Mouse (Mus musculus): ENCODE results near the gene Zcchc7. TPM values are rescaled to one million over a fixed set of nuclear protein-coding genes. Genes with fewer than 3 reads are reported as not detected.

Gene Zcchc7
- total and polyA plus RNA-seq, 2 experiments from 2014 or later = 23.6 to 27.5 TPM

GRCm38 (mm10) chr4:44928790-44929189, 173.1 kb downstream of the Zcchc7 start:
- Histone ChIP-seq H3K36me3 (ENCODE audit: insufficient read depth) (peaks cover 36% of the 10 kb centered on the region), H3K4me1 (ENCODE audit: insufficient read depth) (no peaks in the 10 kb centered on the region), H3K9ac (no peak overlapping the region), H3K27ac (ENCODE audit: low read depth, low read length) (no peak overlapping the region), H3K4me3 (ENCODE audit: low read depth, low read length) (no peak overlapping the region), H3K9me3 (ENCODE audit: low read length) (no peaks in the 10 kb centered on the region), H3K27me3 (ENCODE audit: insufficient read depth, low read length) (no peaks in the 10 kb centered on the region), H3K4me2 (ENCODE audit: low read depth) (no peak overlapping the region)
- DNase-seq = no peak
- WGBS = 48% methylated on average over 3 of the region's 3 CpGs
- no peak for TF ChIP-seq CTCF (IDR thresholded peaks at IDR 0.05; ENCODE audit: low read depth)
- no peak for ATAC-seq

GRCm38 (mm10) chr4:44930406-44930805, 174.7 kb downstream of the Zcchc7 start:
- no peaks in the 10 kb centered on the region for H3K27me3 ChIP-seq (ENCODE audit: insufficient read depth, low read length)
- no peak for DNase-seq
- ATAC-seq = no peak
- H3K9ac ChIP-seq = no peak overlapping the region
- no peaks in the 10 kb centered on the region for H3K9me3 ChIP-seq (ENCODE audit: low read length)
- no peak for TF ChIP-seq CTCF (IDR thresholded peaks at IDR 0.05; ENCODE audit: low read depth)
- H3K36me3 ChIP-seq (ENCODE audit: insufficient read depth) = peaks cover 34% of the 10 kb centered on the region
- 95% methylated on average over 7 of the region's 7 CpGs for WGBS
- no peak overlapping the region for H3K27ac ChIP-seq (ENCODE audit: low read depth, low read length)
- no peak overlapping the region for H3K4me2 ChIP-seq (ENCODE audit: low read depth)
- H3K4me3 ChIP-seq (ENCODE audit: low read depth, low read length) = no peak overlapping the region
- H3K4me1 ChIP-seq (ENCODE audit: insufficient read depth) = no peaks in the 10 kb centered on the region

GRCm38 (mm10) chr4:44931732-44932131, 176.1 kb downstream of the Zcchc7 start:
- no peak for ATAC-seq
- no peak for TF ChIP-seq CTCF (IDR thresholded peaks at IDR 0.05; ENCODE audit: low read depth)
- 89% methylated on average over 6 of the region's 6 CpGs for WGBS
- Histone ChIP-seq H3K4me2 (ENCODE audit: low read depth) (no peak overlapping the region), H3K9me3 (ENCODE audit: low read length) (no peaks in the 10 kb centered on the region), H3K27ac (ENCODE audit: low read depth, low read length) (no peak overlapping the region), H3K27me3 (ENCODE audit: insufficient read depth, low read length) (no peaks in the 10 kb centered on the region), H3K4me1 (ENCODE audit: insufficient read depth) (no peaks in the 10 kb centered on the region), H3K9ac (no peak overlapping the region), H3K36me3 (ENCODE audit: insufficient read depth) (peaks cover 29% of the 10 kb centered on the region), H3K4me3 (ENCODE audit: low read depth, low read length) (no peak overlapping the region)
- no peak for DNase-seq

GRCm38 (mm10) chr4:44938359-44939340, 183.0 kb downstream of the Zcchc7 start:
- Histone ChIP-seq H3K9ac (no peak overlapping the region), H3K36me3 (ENCODE audit: insufficient read depth) (no peaks in the 10 kb centered on the region), H3K9me3 (ENCODE audit: low read length) (no peaks in the 10 kb centered on the region), H3K4me3 (ENCODE audit: low read depth, low read length) (no peak overlapping the region), H3K4me2 (ENCODE audit: low read depth) (no peak overlapping the region), H3K4me1 (ENCODE audit: insufficient read depth) (no peaks in the 10 kb centered on the region), H3K27me3 (ENCODE audit: insufficient read depth, low read length) (no peaks in the 10 kb centered on the region), H3K27ac (ENCODE audit: low read depth, low read length) (no peak overlapping the region)
- DNase-seq (no peak), ATAC-seq (no peak)
- 73% methylated on average over 8 of the region's 8 CpGs for WGBS
- TF ChIP-seq CTCF (IDR thresholded peaks at IDR 0.05; ENCODE audit: low read depth) = no peak

GRCm38 (mm10) chr4:44939576-44940249, 184.0 kb downstream of the Zcchc7 start:
- Histone ChIP-seq H3K9ac (no peak overlapping the region), H3K4me1 (ENCODE audit: insufficient read depth) (no peaks in the 10 kb centered on the region), H3K4me2 (ENCODE audit: low read depth) (no peak overlapping the region), H3K27ac (ENCODE audit: low read depth, low read length) (no peak overlapping the region), H3K36me3 (ENCODE audit: insufficient read depth) (no peaks in the 10 kb centered on the region), H3K27me3 (ENCODE audit: insufficient read depth, low read length) (no peaks in the 10 kb centered on the region), H3K4me3 (ENCODE audit: low read depth, low read length) (no peak overlapping the region), H3K9me3 (ENCODE audit: low read length) (no peaks in the 10 kb centered on the region)
- ATAC-seq = no peak
- WGBS = 85% methylated on average over 14 of the region's 14 CpGs
- DNase-seq = no peak
- TF ChIP-seq CTCF (IDR thresholded peaks at IDR 0.05; ENCODE audit: low read depth) = no peak

- H3K4me3 ChIP-seq (ENCODE audit: low read depth, low read length) = no peak overlapping the region
- H3K36me3 ChIP-seq (ENCODE audit: insufficient read depth) = no peaks in the 10 kb centered on the region
- H3K9ac ChIP-seq = no peak overlapping the region
- no peak for TF ChIP-seq CTCF (IDR thresholded peaks at IDR 0.05; ENCODE audit: low read depth)
- no peak overlapping the region for H3K4me2 ChIP-seq (ENCODE audit: low read depth)
- no peak overlapping the region for H3K27ac ChIP-seq (ENCODE audit: low read depth, low read length)
- H3K27me3 ChIP-seq (ENCODE audit: insufficient read depth, low read length) = no peaks in the 10 kb centered on the region
- WGBS = 84% methylated on average over 9 of the region's 9 CpGs
- DNase-seq (no peak), ATAC-seq (no peak)
- H3K4me1 ChIP-seq (ENCODE audit: insufficient read depth) = no peaks in the 10 kb centered on the region
- no peaks in the 10 kb centered on the region for H3K9me3 ChIP-seq (ENCODE audit: low read length)
Observed at GRCm38 (mm10) chr4:44940286-44940685, 184.6 kb downstream of the Zcchc7 start.

- Histone ChIP-seq H3K4me3 (ENCODE audit: low read depth, low read length) (no peak overlapping the region), H3K27me3 (ENCODE audit: insufficient read depth, low read length) (no peaks in the 10 kb centered on the region), H3K9me3 (ENCODE audit: low read length) (no peaks in the 10 kb centered on the region), H3K4me1 (ENCODE audit: insufficient read depth) (no peaks in the 10 kb centered on the region), H3K36me3 (ENCODE audit: insufficient read depth) (no peaks in the 10 kb centered on the region), H3K27ac (ENCODE audit: low read depth, low read length) (no peak overlapping the region), H3K9ac (no peak overlapping the region), H3K4me2 (ENCODE audit: low read depth) (no peak overlapping the region)
- DNase-seq = no peak
- no peak for TF ChIP-seq CTCF (IDR thresholded peaks at IDR 0.05; ENCODE audit: low read depth)
- 82% methylated on average over 1 of the region's 1 CpGs for WGBS
- no peak for ATAC-seq
Observed at GRCm38 (mm10) chr4:44942237-44942636, 186.6 kb downstream of the Zcchc7 start.

All from forebrain, postnatal 0 days (tissue).